Mouse (Mus musculus): ENCODE data around the gene Wt1. TPM values are rescaled to one million over a fixed set of nuclear protein-coding genes. Genes with fewer than 3 reads are reported as not detected.

The Wt1 gene
- polyA plus RNA-seq, 1 experiment from 2014 or later = 5.2 TPM

GRCm38 (mm10) chr2:105131061-105131810 lies 4.9 kb downstream of the Wt1 start:
- Histone ChIP-seq H3K36me3 (ENCODE audit: control insufficient read depth, insufficient read depth, low read length) (no peaks in the 10 kb centered on the region), H3K9me3 (ENCODE audit: control insufficient read depth, low read length) (no peaks in the 10 kb centered on the region), H3K27ac (ENCODE audit: low read length) (no peak overlapping the region), H3K4me3 (ENCODE audit: low read length) (no peak overlapping the region), H3K4me2 (ENCODE audit: low read depth, low read length) (no peak overlapping the region), H3K27me3 (ENCODE audit: control insufficient read depth, insufficient read depth, low read depth, low read length) (peaks cover 97% of the 10 kb centered on the region), H3K9ac (ENCODE audit: low read length) (no peak overlapping the region), H3K4me1 (replicated peaks; ENCODE audit: control insufficient read depth, insufficient read depth, low read length) (peaks cover 13% of the 10 kb centered on the region)
- ATAC-seq (ENCODE audit: low read depth) = no peak
- 13% methylated on average over 12 of the region's 12 CpGs for WGBS

- H3K4me2 ChIP-seq (ENCODE audit: low read depth, low read length) = no peak overlapping the region
- 9% methylated on average over 2 of the region's 2 CpGs for WGBS
- H3K9ac ChIP-seq (ENCODE audit: low read length) = no peak overlapping the region
- H3K36me3 ChIP-seq (ENCODE audit: control insufficient read depth, insufficient read depth, low read length) = no peaks in the 10 kb centered on the region
- H3K4me3 ChIP-seq (ENCODE audit: low read length) = no peak overlapping the region
- no peak for ATAC-seq (ENCODE audit: low read depth)
- H3K27ac ChIP-seq (ENCODE audit: low read length) = no peak overlapping the region
- H3K9me3 ChIP-seq (ENCODE audit: control insufficient read depth, low read length) = no peaks in the 10 kb centered on the region
- peaks cover 9% of the 10 kb centered on the region for H3K4me1 ChIP-seq (replicated peaks; ENCODE audit: control insufficient read depth, insufficient read depth, low read length)
- peaks cover 96% of the 10 kb centered on the region for H3K27me3 ChIP-seq (ENCODE audit: control insufficient read depth, insufficient read depth, low read depth, low read length)
Measured at GRCm38 (mm10) chr2:105131811-105132100, 5.4 kb downstream of the Wt1 start.

GRCm38 (mm10) chr2:105132300-105132699 lies 6.0 kb downstream of the Wt1 start:
- Histone ChIP-seq H3K9ac (ENCODE audit: low read length) (no peak overlapping the region), H3K27me3 (ENCODE audit: control insufficient read depth, insufficient read depth, low read depth, low read length) (peaks cover 96% of the 10 kb centered on the region), H3K4me1 (replicated peaks; ENCODE audit: control insufficient read depth, insufficient read depth, low read length) (peaks cover 3% of the 10 kb centered on the region), H3K36me3 (ENCODE audit: control insufficient read depth, insufficient read depth, low read length) (no peaks in the 10 kb centered on the region), H3K9me3 (ENCODE audit: control insufficient read depth, low read length) (no peaks in the 10 kb centered on the region), H3K27ac (ENCODE audit: low read length) (no peak overlapping the region), H3K4me2 (ENCODE audit: low read depth, low read length) (no peak overlapping the region), H3K4me3 (ENCODE audit: low read length) (no peak overlapping the region)
- WGBS = 4% methylated on average over 17 of the region's 17 CpGs
- no peak for ATAC-seq (ENCODE audit: low read depth)

GRCm38 (mm10) chr2:105132933-105133795 lies 6.8 kb downstream of the Wt1 start:
- no peak overlapping the region for H3K9ac ChIP-seq (ENCODE audit: low read length)
- H3K9me3 ChIP-seq (ENCODE audit: control insufficient read depth, low read length) = no peaks in the 10 kb centered on the region
- 6% methylated on average over 43 of the region's 43 CpGs for WGBS
- 0 out of 2 replicates have a peak, but pooled peaks have one; percentile 16 for ATAC-seq (ENCODE audit: low read depth)
- peaks cover 2% of the 10 kb centered on the region; the same call in 1 of the 2 replicates for H3K4me1 ChIP-seq (replicated peaks; ENCODE audit: control insufficient read depth, insufficient read depth, low read length)
- peaks cover 93% of the 10 kb centered on the region for H3K27me3 ChIP-seq (ENCODE audit: control insufficient read depth, insufficient read depth, low read depth, low read length)
- no peak overlapping the region for H3K4me3 ChIP-seq (ENCODE audit: low read length)
- H3K4me2 ChIP-seq (ENCODE audit: low read depth, low read length) = no peak overlapping the region
- H3K27ac ChIP-seq (ENCODE audit: low read length) = no peak overlapping the region
- H3K36me3 ChIP-seq (ENCODE audit: control insufficient read depth, insufficient read depth, low read length) = no peaks in the 10 kb centered on the region

GRCm38 (mm10) chr2:105134296-105134695 lies 8.0 kb downstream of the Wt1 start:
- no peaks in the 10 kb centered on the region for H3K36me3 ChIP-seq (ENCODE audit: control insufficient read depth, insufficient read depth, low read length)
- H3K27ac ChIP-seq (ENCODE audit: low read length) = no peak overlapping the region
- peak; percentile 79 for ATAC-seq (ENCODE audit: low read depth)
- H3K9ac ChIP-seq (ENCODE audit: low read length) = no peak overlapping the region
- H3K4me2 ChIP-seq (ENCODE audit: low read depth, low read length) = no peak overlapping the region
- peaks cover 90% of the 10 kb centered on the region for H3K27me3 ChIP-seq (ENCODE audit: control insufficient read depth, insufficient read depth, low read depth, low read length)
- H3K4me3 ChIP-seq (ENCODE audit: low read length) = no peak overlapping the region
- no peaks in the 10 kb centered on the region for H3K9me3 ChIP-seq (ENCODE audit: control insufficient read depth, low read length)
- H3K4me1 ChIP-seq (replicated peaks; ENCODE audit: control insufficient read depth, insufficient read depth, low read length) = no peaks in the 10 kb centered on the region
- 0% methylated on average over 19 of the region's 19 CpGs for WGBS

GRCm38 (mm10) chr2:105139471-105139870 lies 13.1 kb downstream of the Wt1 start:
- Histone ChIP-seq H3K4me3 (ENCODE audit: low read length) (no peak overlapping the region), H3K4me2 (ENCODE audit: low read depth, low read length) (no peak overlapping the region), H3K36me3 (ENCODE audit: control insufficient read depth, insufficient read depth, low read length) (no peaks in the 10 kb centered on the region), H3K27me3 (ENCODE audit: control insufficient read depth, insufficient read depth, low read depth, low read length) (peaks cover 61% of the 10 kb centered on the region), H3K9ac (ENCODE audit: low read length) (no peak overlapping the region), H3K9me3 (ENCODE audit: control insufficient read depth, low read length) (no peaks in the 10 kb centered on the region), H3K4me1 (replicated peaks; ENCODE audit: control insufficient read depth, insufficient read depth, low read length) (no peaks in the 10 kb centered on the region; the same call in 1 of the 2 replicates), H3K27ac (ENCODE audit: low read length) (no peak overlapping the region)
- 40% methylated on average over 7 of the region's 7 CpGs for WGBS
- ATAC-seq (ENCODE audit: low read depth) = no peak

GRCm38 (mm10) chr2:105141371-105141770 lies 15.0 kb downstream of the Wt1 start:
- 27% methylated on average over 7 of the region's 7 CpGs for WGBS
- peak; percentile 17; the same call in 1 of the 2 replicates for ATAC-seq (ENCODE audit: low read depth)

GRCm38 (mm10) chr2:105143731-105144130 lies 17.4 kb downstream of the Wt1 start:
- H3K4me1 ChIP-seq (replicated peaks; ENCODE audit: control insufficient read depth, insufficient read depth, low read length) = no peaks in the 10 kb centered on the region; the same call in 1 of the 2 replicates
- no peaks in the 10 kb centered on the region for H3K36me3 ChIP-seq (ENCODE audit: control insufficient read depth, insufficient read depth, low read length)
- WGBS = 88% methylated on average over 14 of the region's 14 CpGs
- ATAC-seq (ENCODE audit: low read depth) = no peak
- H3K9me3 ChIP-seq (ENCODE audit: control insufficient read depth, low read length) = no peaks in the 10 kb centered on the region
- H3K27ac ChIP-seq (ENCODE audit: low read length) = no peak overlapping the region
- no peak overlapping the region for H3K4me2 ChIP-seq (ENCODE audit: low read depth, low read length)
- H3K4me3 ChIP-seq (ENCODE audit: low read length) = no peak overlapping the region
- no peak overlapping the region for H3K9ac ChIP-seq (ENCODE audit: low read length)
- H3K27me3 ChIP-seq (ENCODE audit: control insufficient read depth, insufficient read depth, low read depth, low read length) = peaks cover 25% of the 10 kb centered on the region

More at GRCm38 (mm10) chr2:105141371-105141770, 15.0 kb downstream of the Wt1 start:
- Histone ChIP-seq H3K27ac (ENCODE audit: low read length) (no peak overlapping the region), H3K36me3 (ENCODE audit: control insufficient read depth, insufficient read depth, low read length) (no peaks in the 10 kb centered on the region), H3K4me2 (ENCODE audit: low read depth, low read length) (no peak overlapping the region), H3K4me1 (replicated peaks; ENCODE audit: control insufficient read depth, insufficient read depth, low read length) (no peaks in the 10 kb centered on the region; the same call in 1 of the 2 replicates), H3K9ac (ENCODE audit: low read length) (no peak overlapping the region), H3K27me3 (ENCODE audit: control insufficient read depth, insufficient read depth, low read depth, low read length) (peaks cover 44% of the 10 kb centered on the region), H3K9me3 (ENCODE audit: control insufficient read depth, low read length) (no peaks in the 10 kb centered on the region), H3K4me3 (ENCODE audit: low read length) (no peak overlapping the region)

- H3K4me3 ChIP-seq (ENCODE audit: low read length) = no peak overlapping the region
- no peak overlapping the region for H3K27ac ChIP-seq (ENCODE audit: low read length)
- H3K4me1 ChIP-seq (replicated peaks; ENCODE audit: control insufficient read depth, insufficient read depth, low read length) = no peaks in the 10 kb centered on the region
- no peaks in the 10 kb centered on the region for H3K27me3 ChIP-seq (ENCODE audit: control insufficient read depth, insufficient read depth, low read depth, low read length)
- WGBS = 91% methylated on average over 5 of the region's 5 CpGs
- H3K9ac ChIP-seq (ENCODE audit: low read length) = no peak overlapping the region
- H3K9me3 ChIP-seq (ENCODE audit: control insufficient read depth, low read length) = no peaks in the 10 kb centered on the region
- H3K4me2 ChIP-seq (ENCODE audit: low read depth, low read length) = no peak overlapping the region
- no peaks in the 10 kb centered on the region for H3K36me3 ChIP-seq (ENCODE audit: control insufficient read depth, insufficient read depth, low read length)
- ATAC-seq (ENCODE audit: low read depth) = no peak
Measured at GRCm38 (mm10) chr2:105151544-105151943, 25.2 kb downstream of the Wt1 start.
